Mouse (Mus musculus) liver, adult 2 months (tissue): ENCODE data around the gene Serpinb9b. TPM values are rescaled to one million over a fixed set of nuclear protein-coding genes. Genes with fewer than 3 reads are reported as not detected.
"Not testable (repeated sequence)": the region's sequence is repeated elsewhere in the genome, so short reads cannot be mapped to it uniquely, and the experiment has no call there.

Experiments
- DNase-seq: peaks from one replicate; pipeline ENCODE4 v3.0.0-alpha.2; 2011; ENCODE audit warnings: low read depth, low spot score; ENCODE audit errors: extremely low read depth
- H3K27ac ChIP-seq: fragments of 200-500 bp; replicated peaks from 2 replicates; pipeline ENCODE4 v1.5.1; 2012; ENCODE audit warnings: low read depth, mild to moderate bottlenecking, control low read depth, inconsistent platforms, low read length; ENCODE audit not compliant: insufficient read depth
- H3K27me3 ChIP-seq: fragments of 200-500 bp; 2 replicates; pipeline ENCODE4 v1.6.1; 2012; ENCODE audit warnings: mild to moderate bottlenecking, moderate library complexity, low read length, inconsistent platforms; ENCODE audit not compliant: control insufficient read depth, insufficient read depth
- H3K36me3 ChIP-seq: fragments of 200-500 bp; 2 replicates; pipeline ENCODE4 v1.6.1; 2012; ENCODE audit warnings: low read length, inconsistent platforms; ENCODE audit not compliant: control insufficient read depth, insufficient read depth
- H3K4me1 ChIP-seq: fragments of 200-500 bp; 2 replicates; pipeline ENCODE4 v1.6.1; 2011; ENCODE audit warnings: low read length; ENCODE audit not compliant: control insufficient read depth, insufficient read depth
- H3K4me3 ChIP-seq: fragments of 200-500 bp; 2 replicates; pipeline ENCODE4 v1.5.1; 2011; ENCODE audit warnings: low read depth, mild to moderate bottlenecking, control low read depth, low read length, moderate library complexity; ENCODE audit not compliant: insufficient read depth
- H3K79me2 ChIP-seq: fragments of 200-500 bp; 2 replicates; pipeline ENCODE4 v1.6.1; 2012; ENCODE audit warnings: inconsistent platforms, mild to moderate bottlenecking, low read length, moderate library complexity; ENCODE audit not compliant: control insufficient read depth, insufficient read depth
- H3K9ac ChIP-seq: fragments of 200-500 bp; 2 replicates; pipeline ENCODE4 v1.6.1; 2012; ENCODE audit warnings: low read depth, mild to moderate bottlenecking, control low read depth, inconsistent platforms, low read length
- CTCF ChIP-seq: fragments of 200-500 bp; IDR thresholded peaks from 2 replicates; pipeline ENCODE4 v1.5.1; 2011; ENCODE audit warnings: low read depth, low read length, control low read depth
- POLR2A ChIP-seq: fragments of 200-500 bp; IDR thresholded peaks from 2 replicates; pipeline ENCODE4 v1.6.1; 2011; ENCODE audit warnings: low read length, control low read depth; ENCODE audit not compliant: insufficient read depth; ENCODE audit errors: extremely low read depth
- WGBS: fragments of 180-500 bp; shearing (Covaris S2); methylation state at CpG from one replicate; pipeline ENCODE4 v1.1.7; 2018; 5-methylcytosine and 5-hydroxymethylcytosine counted together
- polyA plus RNA-seq: library from polyadenylated mRNA; depleted of rRNA; stranded (reverse); fragments of >200 nt; gene quantifications from 2 replicates; pipeline ENCODE4 v1.2.3, GENCODE M21; 2012
- total RNA-seq: library from RNA; depleted of rRNA; stranded (reverse); fragments of >200 nt; gene quantifications from 2 replicates; pipeline ENCODE4 v1.2.3, GENCODE M21; 2014

Serpinb9b gene
- total and polyA plus RNA-seq, 2 experiments: 0.05 TPM; not detected in 1

DNA sequence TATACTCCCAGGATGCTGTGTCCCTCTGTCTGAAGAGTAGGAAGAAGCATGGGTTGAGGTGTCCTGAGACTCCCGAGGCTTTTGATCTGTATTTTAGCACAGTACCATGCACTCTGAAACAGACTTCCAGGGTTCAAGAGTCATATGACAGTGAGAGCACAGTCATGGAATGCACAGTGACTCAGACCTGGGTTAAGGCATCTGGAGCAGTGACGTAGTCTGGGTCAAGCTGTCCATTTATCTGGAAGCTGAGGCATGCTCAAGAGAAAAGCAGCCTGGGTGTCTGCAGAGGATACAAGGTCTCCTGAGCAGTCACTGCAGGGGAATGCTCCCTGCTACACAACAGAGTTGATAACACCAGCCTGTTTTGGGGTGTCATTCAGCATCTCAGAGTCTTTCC, 1.3 kb downstream of the Serpinb9b start:
- no peaks in the 10 kb centered on the region for H3K27me3 ChIP-seq
- no peak overlapping the region for H3K9ac ChIP-seq
- no peaks in the 10 kb centered on the region for H3K79me2 ChIP-seq
- 65% methylated on average over 2 of the region's 2 CpGs for WGBS
- no peak for DNase-seq
- H3K27ac ChIP-seq: no peak overlapping the region
- no peak overlapping the region for H3K4me3 ChIP-seq
- no peaks in the 10 kb centered on the region for H3K36me3 ChIP-seq
- TF ChIP-seq POLR2A (no peak), CTCF (no peak)
- H3K4me1 ChIP-seq: no peaks in the 10 kb centered on the region

DNA sequence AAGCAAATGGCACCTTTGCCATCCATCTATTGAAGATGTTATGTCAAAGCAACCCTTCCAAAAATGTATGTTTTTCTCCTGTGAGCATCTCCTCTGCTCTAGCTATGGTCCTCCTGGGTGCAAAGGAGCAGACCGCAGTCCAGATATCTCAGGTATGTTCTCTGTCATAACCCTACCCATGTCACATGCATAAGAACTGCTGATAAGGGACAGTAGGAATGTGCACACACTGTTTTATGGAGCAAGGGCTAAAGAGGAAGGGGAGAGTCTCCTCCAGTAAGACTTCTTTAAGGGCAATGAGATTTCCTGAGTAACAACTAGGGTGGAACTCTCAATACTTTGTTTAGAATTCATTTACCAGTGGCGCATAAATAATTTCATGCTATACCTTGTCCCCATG, 2.3 kb downstream of the Serpinb9b start:
- H3K79me2 ChIP-seq, H3K4me3 ChIP-seq, DNase-seq, H3K4me1 ChIP-seq, H3K9ac ChIP-seq, H3K27me3 ChIP-seq, H3K36me3 ChIP-seq, H3K27ac ChIP-seq: not testable (repeated sequence)
- WGBS: 97% methylated on average over 2 of the region's 2 CpGs

DNA sequence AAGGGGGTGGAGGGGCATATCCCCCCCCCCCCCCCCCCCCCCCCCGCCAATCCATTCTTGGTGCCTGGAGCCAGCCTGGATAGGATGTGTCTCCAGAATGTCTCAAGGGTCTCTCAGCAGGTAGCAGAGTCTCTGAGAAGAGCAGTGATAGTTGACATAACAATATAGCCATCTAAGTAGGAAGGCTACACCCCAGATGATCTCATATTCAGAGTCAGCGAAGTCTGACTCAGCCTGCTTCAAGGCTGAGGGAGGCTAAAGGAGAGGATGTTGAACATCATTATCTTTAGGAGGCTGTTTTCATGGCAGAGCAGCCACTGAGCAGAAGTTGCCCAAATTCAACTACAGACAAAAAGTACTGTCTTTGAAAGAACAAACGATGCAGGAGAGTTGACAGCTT, 3.1 kb downstream of the Serpinb9b start:
- Histone ChIP-seq H3K27me3 (no peaks in the 10 kb centered on the region), H3K36me3 (no peaks in the 10 kb centered on the region), H3K9ac (no peak overlapping the region), H3K4me1 (no peaks in the 10 kb centered on the region), H3K27ac (no peak overlapping the region), H3K79me2 (no peaks in the 10 kb centered on the region), H3K4me3 (no peak overlapping the region)
- no peak for DNase-seq
- WGBS: 74% methylated on average over 3 of the region's 3 CpGs
- TF ChIP-seq CTCF (no peak), POLR2A (no peak)

DNA sequence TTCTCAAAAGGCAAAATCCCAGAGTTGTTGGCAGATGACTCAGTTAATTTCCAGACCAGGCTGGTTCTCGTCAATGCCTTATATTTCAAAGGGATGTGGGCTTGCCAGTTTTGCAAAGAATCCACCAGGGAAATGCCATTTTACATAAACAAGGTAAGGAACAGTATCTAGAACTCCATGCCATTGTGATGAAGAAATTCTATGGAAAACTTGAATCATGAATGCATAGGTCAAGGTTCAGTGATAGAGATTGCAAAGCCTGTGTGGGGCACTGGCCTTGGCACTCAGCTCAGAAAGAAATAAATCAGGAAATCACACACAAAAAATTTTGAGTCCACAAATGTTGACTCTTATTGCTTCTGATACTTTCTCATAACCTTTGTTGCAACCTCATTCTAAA, 8.3 kb downstream of the Serpinb9b start:
- H3K79me2 ChIP-seq: no peaks in the 10 kb centered on the region
- H3K27ac ChIP-seq: no peak overlapping the region
- H3K36me3 ChIP-seq: no peaks in the 10 kb centered on the region
- DNase-seq: no peak
- no peak overlapping the region for H3K4me3 ChIP-seq
- H3K4me1 ChIP-seq: no peaks in the 10 kb centered on the region
- TF ChIP-seq POLR2A (no peak), CTCF (no peak)
- no peak overlapping the region for H3K9ac ChIP-seq
- WGBS: 80% methylated on average over 1 of the region's 1 CpGs
- H3K27me3 ChIP-seq: no peaks in the 10 kb centered on the region

DNA sequence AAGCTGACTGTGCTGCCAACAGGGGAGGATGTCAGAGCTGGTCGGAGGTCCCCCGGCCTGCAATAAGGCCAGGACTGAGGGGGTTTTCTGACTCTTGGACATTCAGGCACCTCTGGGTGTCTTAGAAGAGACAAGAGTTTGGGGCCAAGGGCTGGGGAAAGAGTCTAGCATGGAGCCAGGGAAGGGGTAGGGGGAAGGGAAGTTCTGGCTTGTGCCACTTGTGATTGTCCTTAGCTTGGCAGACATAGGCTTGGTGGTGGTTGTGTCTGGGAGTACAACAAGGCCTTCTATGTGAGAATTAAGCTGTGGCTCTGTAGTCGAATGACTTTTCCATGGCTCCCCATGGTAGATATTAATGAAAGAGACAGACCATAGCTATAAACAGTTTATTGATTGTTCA, 16.3 kb downstream of the Serpinb9b start:
- H3K27ac ChIP-seq: no peak overlapping the region
- 92% methylated on average over 3 of the region's 3 CpGs for WGBS
- no peaks in the 10 kb centered on the region for H3K79me2 ChIP-seq
- H3K9ac ChIP-seq: no peak overlapping the region
- TF ChIP-seq POLR2A (no peak), CTCF (no peak)
- DNase-seq: no peak
- H3K4me1 ChIP-seq: no peaks in the 10 kb centered on the region
- H3K27me3 ChIP-seq: no peaks in the 10 kb centered on the region
- H3K36me3 ChIP-seq: no peaks in the 10 kb centered on the region
- no peak overlapping the region for H3K4me3 ChIP-seq

DNA sequence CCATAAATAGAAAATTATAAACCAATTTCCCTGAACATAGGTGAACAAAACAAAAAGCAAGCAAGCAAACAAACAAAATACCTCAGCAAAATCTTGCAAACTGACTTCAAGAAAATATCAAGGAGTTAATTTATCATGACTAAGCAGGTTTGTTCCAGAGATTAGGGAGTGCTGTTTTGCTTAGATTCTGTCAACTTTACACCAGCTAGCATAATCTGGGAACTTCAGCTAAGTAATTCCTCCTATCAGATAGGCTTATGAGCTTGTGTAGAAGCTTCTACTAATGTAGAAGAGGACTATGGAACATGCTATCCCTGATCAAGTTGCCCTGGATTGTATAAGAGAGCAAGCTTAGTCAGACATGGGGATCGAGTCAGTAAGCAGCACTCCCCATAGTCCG, 20.0 kb downstream of the Serpinb9b start:
- Histone ChIP-seq H3K36me3 (no peaks in the 10 kb centered on the region), H3K79me2 (no peaks in the 10 kb centered on the region), H3K27me3 (no peaks in the 10 kb centered on the region), H3K27ac (no peak overlapping the region), H3K4me1 (no peaks in the 10 kb centered on the region), H3K4me3 (no peak overlapping the region), H3K9ac (no peak overlapping the region)
- 82% methylated on average over 2 of the region's 2 CpGs for WGBS
- TF ChIP-seq POLR2A: no peak
- TF ChIP-seq CTCF: no peak
- DNase-seq: no peak

DNA sequence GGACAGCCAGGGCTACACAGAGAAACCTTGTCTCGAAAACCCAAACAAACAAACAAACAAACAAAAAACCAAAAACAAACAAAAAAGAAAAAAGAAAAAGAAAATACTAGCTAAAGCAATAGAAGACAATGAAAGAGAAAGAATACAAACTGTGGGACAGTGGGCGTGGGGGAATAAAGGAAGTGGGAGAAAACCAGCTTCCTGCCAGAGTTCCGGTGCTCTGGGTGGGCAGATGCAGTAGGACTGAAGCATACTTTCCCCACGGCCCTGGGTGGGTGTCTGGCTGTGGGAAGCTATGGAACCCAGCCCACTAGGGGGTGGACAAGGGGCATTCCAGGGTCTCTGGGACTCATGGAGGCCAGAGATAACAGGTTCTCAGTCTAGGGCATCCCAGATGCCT, 21.0 kb downstream of the Serpinb9b start:
- Histone ChIP-seq H3K27ac (no peak overlapping the region), H3K79me2 (no peaks in the 10 kb centered on the region), H3K36me3 (no peaks in the 10 kb centered on the region), H3K4me1 (no peaks in the 10 kb centered on the region), H3K4me3 (no peak overlapping the region), H3K27me3 (no peaks in the 10 kb centered on the region), H3K9ac (no peak overlapping the region)
- TF ChIP-seq CTCF (no peak), POLR2A (no peak)
- WGBS: 62% methylated on average over 4 of the region's 4 CpGs
- DNase-seq: no peak
